Mouse (Mus musculus) megakaryocyte, embryonic 14.5 days (primary cell): Measurements from ENCODE around the gene Sergef.

Experiments
- FLI1 ChIP-seq: IDR thresholded peaks from 2 replicates; pipeline ENCODE4 v1.6.1; 2012; ENCODE audit warnings: low read length, inconsistent platforms, mixed read lengths
- GATA1 ChIP-seq: IDR thresholded peaks from 3 replicates; pipeline ENCODE4 v1.6.1; 2012; ENCODE audit warnings: mixed read lengths, low read length, inconsistent platforms, borderline replicate concordance

DNA sequence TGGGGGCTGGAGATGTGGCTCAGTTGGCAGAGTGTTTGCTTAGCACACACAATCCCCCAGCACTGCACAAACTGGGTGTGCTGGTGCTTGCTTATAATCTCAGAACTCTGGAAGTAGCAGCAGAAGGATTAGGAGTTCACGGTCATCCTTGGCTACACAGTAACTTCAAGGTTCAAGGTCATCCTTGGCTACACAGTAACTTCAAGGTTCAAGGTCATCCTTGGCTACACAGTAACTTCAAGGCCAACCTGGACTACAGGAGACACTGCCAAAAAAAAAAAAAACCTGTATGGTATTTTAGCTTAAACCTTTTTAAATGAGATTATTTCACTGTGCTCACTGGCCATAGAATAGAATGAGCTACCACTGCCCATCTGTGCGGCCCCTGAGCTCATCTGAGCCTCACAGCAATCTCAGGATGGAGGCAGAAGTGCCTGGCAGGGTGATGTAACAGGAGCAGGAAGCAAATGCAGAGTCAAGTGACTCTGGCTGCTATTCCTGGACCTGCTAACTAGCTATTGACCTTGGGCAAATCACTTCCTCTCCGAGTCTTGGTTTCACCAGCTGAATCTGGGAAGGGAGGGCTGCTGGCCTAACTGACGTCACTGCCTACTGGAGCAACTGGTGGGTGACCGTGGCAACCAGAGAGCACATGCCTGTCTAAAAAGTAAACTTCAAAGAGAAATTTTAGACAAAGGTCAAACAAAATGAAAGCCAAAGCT, 24.2 kb downstream of the Sergef start:
- TF ChIP-seq GATA1 (no peak), FLI1 (no peak)
